Mouse (Mus musculus): ENCODE results near the gene Mrs2. TPM values are rescaled to one million over a fixed set of nuclear protein-coding genes. Genes with fewer than 3 reads are reported as not detected.

Gene Mrs2
- total RNA-seq, 1 experiment from 2014 or later, result 21.8 TPM

GRCm38 (mm10) chr13:24938683-24939082 lies 81.5 kb downstream of the Mrs2 start:
- peak; percentile 42; the same call in 1 of the 2 replicates for ATAC-seq (replicated peaks; ENCODE audit: insufficient number of reproducible peaks, low FRiP score, low TSS enrichment, poor library complexity, severe bottlenecking)

- no peak for ATAC-seq (replicated peaks; ENCODE audit: insufficient number of reproducible peaks, low FRiP score, low TSS enrichment, poor library complexity, severe bottlenecking)
These were observed 82.4 kb downstream of the Mrs2 start for GRCm38 (mm10) chr13:24937839-24938166.

Other genes starting within 250 kb of the Mrs2 start
- gene BC005537, start 218.7 kb downstream of the Mrs2 start, total RNA-seq (2017), result 62.4 to 79.9 TPM (median 67.1 TPM) in 3 replicates
- 27.0 to 33.5 TPM (median 33.2 TPM) in 3 replicates for gene Acot13, start 188.8 kb downstream of the Mrs2 start, total RNA-seq (2017)
- gene Tdp2, start 188.7 kb downstream of the Mrs2 start, total RNA-seq (2017), result 44.8 to 50.7 TPM (median 49.0 TPM) in 3 replicates
- not detected in 3 replicates for gene D130043K22Rik, start 175.2 kb downstream of the Mrs2 start, total RNA-seq (2017)
- gene Aldh5a1, start 82.7 kb downstream of the Mrs2 start, total RNA-seq (2017), result 0.19 TPM in 1 of 3 replicates, not detected in the others
- gene Gpld1, start 77.2 kb downstream of the Mrs2 start, total RNA-seq (2017), result 0.11 to 1.8 TPM (median 0.39 TPM) in 3 replicates
- gene Dcdc2a, start 35.6 kb upstream of the Mrs2 start, total RNA-seq (2017), result not detected in 3 replicates

All from monocyte, adult 5-6 weeks (primary cell).